Mouse (Mus musculus) c-Kit-positive CD71-positive TER-119-positive erythroid progenitor cells, embryonic 14.5 days (primary cell): ENCODE measurements around the gene Ssh1.

Experiments
- DNase-seq: peaks from one replicate; pipeline ENCODE4 v3.0.0-alpha.2; 2013; ENCODE audit warnings: low spot score

Gene Ssh1

DNA sequence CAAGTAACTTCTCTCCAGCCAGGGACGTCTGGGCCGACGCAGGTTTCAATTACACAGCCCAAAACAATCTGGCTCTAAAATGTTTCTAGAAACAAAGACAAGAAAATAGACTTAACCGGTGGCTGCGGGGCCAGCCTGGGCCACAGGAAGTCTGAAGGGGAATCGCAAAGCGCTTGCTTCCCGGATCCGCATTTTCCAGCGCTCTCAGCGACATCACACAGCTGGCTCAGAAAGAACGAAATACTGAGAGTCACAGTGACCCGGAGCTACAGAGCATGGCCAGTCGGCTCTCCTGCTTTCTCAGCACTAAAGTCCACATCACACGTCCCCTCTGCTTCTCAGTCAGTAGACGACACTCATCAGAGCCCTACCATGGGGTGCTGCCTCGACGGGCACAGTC is 102.8 kb downstream of the Ssh1 start:
- no peak for DNase-seq

DNA sequence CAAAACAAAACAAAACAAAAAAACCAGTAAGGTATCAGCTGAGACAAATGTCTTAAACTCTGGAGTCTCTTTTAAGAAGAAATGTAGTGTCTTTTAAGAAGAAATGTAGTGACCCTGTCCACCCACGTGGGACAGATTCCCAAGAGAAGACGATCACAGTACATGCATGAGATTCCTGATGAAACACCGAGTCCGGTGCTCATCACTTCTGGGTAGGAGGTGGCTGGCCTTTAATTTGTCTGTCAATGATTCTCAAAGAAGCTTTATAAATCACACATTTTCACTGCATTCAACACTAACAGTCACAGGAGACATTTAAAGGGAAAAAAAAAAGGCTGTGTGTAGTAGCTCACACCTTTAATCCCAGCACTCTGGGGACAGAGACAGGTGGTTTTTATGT is 103.8 kb downstream of the Ssh1 start:
- no peak for DNase-seq

DNA sequence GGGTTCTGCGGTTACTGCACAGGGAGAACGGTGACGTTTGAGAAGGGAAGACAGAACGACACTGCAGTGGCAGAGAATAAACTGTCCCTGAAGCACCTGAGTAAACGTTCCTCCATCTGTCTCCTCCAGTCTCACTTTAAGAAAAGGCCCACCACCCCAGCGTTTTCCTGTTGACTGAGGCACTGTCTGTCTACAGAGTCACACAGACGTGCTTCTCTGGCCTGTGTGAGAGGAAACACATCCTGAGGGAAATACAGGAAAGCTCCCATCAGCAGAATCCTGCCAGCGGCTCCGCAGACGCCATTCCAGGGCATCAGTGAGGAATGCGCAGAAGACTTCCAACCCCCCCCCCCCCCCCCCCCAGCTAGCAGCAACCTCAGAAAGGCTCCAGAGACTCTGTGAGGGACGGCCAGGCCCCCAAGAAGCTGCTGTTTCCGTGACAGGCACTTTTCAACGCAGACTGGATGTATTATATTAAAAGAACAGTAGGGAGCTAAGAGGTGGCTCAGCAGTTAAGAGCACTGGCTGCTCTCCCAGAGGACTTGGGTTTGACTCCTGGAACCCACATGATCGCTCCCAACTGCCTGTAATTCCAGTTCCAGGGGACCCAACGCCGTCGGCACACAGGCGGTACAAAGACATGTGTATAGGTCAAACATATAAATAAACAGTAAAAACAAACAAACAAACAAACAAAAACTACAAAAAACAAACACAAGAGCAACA is 104.3 kb downstream of the Ssh1 start:
- no peak for DNase-seq

GRCm38 (mm10) chr5:113888186-113888795 is 105.4 kb downstream of the Ssh1 start:
- DNase-seq = no peak

- no peak for DNase-seq
Observed at GRCm38 (mm10) chr5:113887132-113887531, 106.6 kb downstream of the Ssh1 start.
